Mouse (Mus musculus) erythroblast, embryonic 14.5 days (primary cell): Measurements from ENCODE around the gene Bag6.

Experiments used
- GATA1 ChIP-seq: IDR thresholded peaks from 2 replicates; pipeline ENCODE4 v1.6.1; 2012; ENCODE audit warnings: low read length, inconsistent platforms, mixed read lengths
- TAL1 ChIP-seq: IDR thresholded peaks from 3 replicates; pipeline ENCODE4 v1.6.1; 2012; ENCODE audit warnings: low read length, inconsistent platforms, mixed read lengths

DNA sequence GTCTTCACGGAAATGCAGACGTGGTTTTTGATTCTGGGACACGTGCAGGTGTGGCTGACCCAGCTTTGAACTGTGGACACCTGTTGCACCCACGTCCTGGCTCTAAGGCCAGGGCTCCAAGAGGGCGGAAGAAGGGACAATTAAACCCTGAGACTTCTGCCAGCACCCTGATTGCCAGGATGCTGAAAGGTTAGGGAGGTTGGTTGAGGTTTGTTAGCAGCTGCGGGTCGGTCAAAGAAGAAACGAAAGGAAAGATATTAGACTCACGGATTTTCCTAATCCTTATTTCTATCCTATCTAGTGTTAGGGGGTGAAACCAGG lies 61.3 kb downstream of the Bag6 start:
- TF ChIP-seq TAL1 (no peak), GATA1 (no peak)
